In the genomic region with DNA sequence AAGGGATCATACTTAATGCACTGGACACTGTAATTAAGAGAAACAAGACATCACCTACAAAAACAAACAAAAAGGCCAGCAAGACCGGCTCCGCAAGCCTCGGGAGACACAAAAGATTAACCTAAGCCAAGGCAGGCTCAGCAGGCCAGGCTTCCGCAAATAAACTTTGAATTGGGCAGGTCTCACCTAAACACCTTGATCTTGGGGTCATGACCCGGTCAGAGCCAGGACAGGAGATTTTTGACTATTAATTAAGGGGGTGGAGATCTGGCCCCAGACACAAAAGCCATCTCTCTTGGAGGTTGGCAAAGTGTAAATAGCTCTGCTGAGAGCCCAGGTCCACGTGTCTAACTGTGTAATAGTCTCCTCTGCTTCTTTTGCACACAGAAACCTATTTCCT, we compare ENCODE assay signal across 14 mouse cellular contexts. TPM values are rescaled to one million over a fixed set of nuclear protein-coding genes. Genes with fewer than 3 reads are reported as not detected.
DNase-seq lines count a peak whose midpoint lies in the region; ATAC-seq and TF ChIP-seq lines count a peak whose summit lies in the region.
"Had no signal": no experiment of that assay in that cellular context is flagged by ENCODE, and none has a peak within 500 bp of the region (broad histone marks: within the 10 kb centered on the region; RNA-seq: fewer than 3 reads in every experiment).

No protein-coding gene starts in this region.

- H3K9ac ChIP-seq in kidney, embryonic 16.5 days (replicated peaks; ENCODE audit: low read length): no peak overlapping the region
- no peak overlapping the region for H3K9ac ChIP-seq in lung, postnatal 0 days (replicated peaks; ENCODE audit: low read depth)
- H3K9ac ChIP-seq: forebrain, embryonic 15.5 days; liver, embryonic 14.5 days had no signal

- H3K9me3 ChIP-seq in E14TG2a.4 (ENCODE audit: low read length): no peaks in the 10 kb centered on the region
- no peaks in the 10 kb centered on the region for H3K9me3 ChIP-seq in kidney, embryonic 16.5 days (ENCODE audit: low read length)
- no peaks in the 10 kb centered on the region for H3K9me3 ChIP-seq in lung, postnatal 0 days (ENCODE audit: low read length)
- H3K9me3 ChIP-seq: forebrain, embryonic 15.5 days had no signal

- 0 out of 2 replicates have a peak overlapping the region, but pooled peaks have one; percentile 15 for H3K4me2 ChIP-seq in kidney, embryonic 16.5 days (replicated peaks; ENCODE audit: low read depth, low read length)
- no peak overlapping the region for H3K4me2 ChIP-seq in lung, postnatal 0 days (replicated peaks; ENCODE audit: low read depth, low read length)
- H3K4me2 ChIP-seq: forebrain, embryonic 15.5 days had no signal

- intact Hi-C loops in left cerebral cortex, postnatal 25 days (cut with DNase I): no loop called here

- H3K4me1 ChIP-seq in E14TG2a.4 (replicated peaks; ENCODE audit: low read depth, low read length): peaks cover 72% of the 10 kb centered on the region
- H3K4me1 ChIP-seq in kidney, embryonic 16.5 days (ENCODE audit: insufficient read depth, low read length): peaks cover 22% of the 10 kb centered on the region
- peaks cover 4% of the 10 kb centered on the region; the same call in 1 of the 2 replicates for H3K4me1 ChIP-seq in lung, postnatal 0 days (ENCODE audit: insufficient read depth, low read depth, low read length)

- H3K27me3 ChIP-seq in E14TG2a.4 (ENCODE audit: insufficient read depth, low read length): no peaks in the 10 kb centered on the region
- H3K27me3 ChIP-seq in kidney, embryonic 16.5 days (ENCODE audit: insufficient read depth, low read length): no peaks in the 10 kb centered on the region
- no peaks in the 10 kb centered on the region for H3K27me3 ChIP-seq in lung, postnatal 0 days (replicated peaks; ENCODE audit: insufficient read depth, low read length)
- H3K27me3 ChIP-seq: forebrain, embryonic 15.5 days had no signal

- TF ChIP-seq EP300 in lung, postnatal 0 days (IDR thresholded peaks at IDR 0.05): no peak

- peaks cover 27% of the 10 kb centered on the region for H3K36me3 ChIP-seq in E14TG2a.4 (ENCODE audit: insufficient read depth, low read length)
- peaks cover 16% of the 10 kb centered on the region; the same call in 1 of the 2 replicates for H3K36me3 ChIP-seq in kidney, embryonic 16.5 days (ENCODE audit: insufficient read depth, low read length)
- no peaks in the 10 kb centered on the region for H3K36me3 ChIP-seq in lung, postnatal 0 days (ENCODE audit: insufficient read depth, low read length)

- no peak for TF ChIP-seq CTCF in E14TG2a.4 (conservative IDR thresholded peaks at IDR 0.05; ENCODE audit: low read length)
- no peak for TF ChIP-seq CTCF in lung, postnatal 0 days (IDR thresholded peaks at IDR 0.05)

- H3K27ac ChIP-seq in kidney, embryonic 16.5 days (ENCODE audit: low read length): peak overlapping the region; percentile 55; the same call in 1 of the 2 replicates
- no peak overlapping the region for H3K27ac ChIP-seq in lung, postnatal 0 days (ENCODE audit: low read length)
- H3K27ac ChIP-seq: forebrain, embryonic 15.5 days; liver, embryonic 14.5 days had no signal

- 20% methylated on average over 6 of the region's 6 CpGs for WGBS in kidney, embryonic 16.5 days
- WGBS in lung, postnatal 0 days: 37% methylated on average over 6 of the region's 6 CpGs

- DNase-seq in heart, adult 11 months: peak; percentile 75
- no peak for DNase-seq in heart, adult 9 months (ENCODE audit: low spot score in 2 of 2)
- peak; percentile 27 for DNase-seq in embryo, embryonic 9.5 days (ENCODE audit: extremely low spot score)
- DNase-seq in lung, postnatal 0 days (ENCODE audit: low spot score): no peak
- no peak for DNase-seq in left cerebral cortex, adult 11 months (ENCODE audit: low spot score)
- DNase-seq in left cerebral cortex, postnatal 25 days (ENCODE audit: low spot score in 2 of 2): no peak
- DNase-seq: adrenal gland, postnatal 10 days; gastrocnemius, postnatal 36 days had no signal

- H3K4me3 ChIP-seq in E14TG2a.4 (replicated peaks; ENCODE audit: low read length): peak overlapping the region; percentile 70
- no peak overlapping the region for H3K4me3 ChIP-seq in kidney, embryonic 16.5 days (ENCODE audit: low read length)
- H3K4me3 ChIP-seq in lung, postnatal 0 days (ENCODE audit: low read depth, low read length): no peak overlapping the region
- H3K4me3 ChIP-seq: forebrain, embryonic 15.5 days; myocyte had no signal

- no peak for ATAC-seq in kidney, embryonic 16.5 days (ENCODE audit: low FRiP score, low TSS enrichment)
- ATAC-seq in lung, postnatal 0 days: no peak
- ATAC-seq: forebrain, embryonic 15.5 days; inflammation-experienced regulatory T-cells, adult 6 months had no signal

RNA-seq across cellular contexts. Expression of a gene that starts 10.9 kb away (rescaled TPM):
- polyA plus RNA-seq in kidney, embryonic 16.5 days (2015; fragmentation: Nextera tagmentation; extraction: Ambion mirVana): 17.0 and 19.6 TPM in 2 replicates
- 14.6 and 16.1 TPM in 2 replicates for polyA plus RNA-seq in lung, postnatal 0 days (2015; fragmentation: Nextera tagmentation; extraction: Ambion mirVana)
- 10 to 100 TPM; 32.8 to 46.2 TPM for total RNA-seq in left cerebral cortex, postnatal 25 days (2021)

Comparison
In these comparisons a context has a peak if more than half of its experiments do, and no peak if none do; other contexts are left out.
1. DNase-seq: peak in heart, adult 11 months (single experiment) and embryo, embryonic 9.5 days (single experiment); none in heart, adult 9 months (0 of 2), lung, postnatal 0 days (single experiment), left cerebral cortex, adult 11 months (single experiment) and left cerebral cortex, postnatal 25 days (0 of 2).